Mouse (Mus musculus) heart, embryonic 13.5 days (tissue): Measurements from ENCODE around the gene Hdac10. TPM values are rescaled to one million over a fixed set of nuclear protein-coding genes. Genes with fewer than 3 reads are reported as not detected.

Experiments
- ATAC-seq: fragments of 200-750 bp; cut with Nextera tagmentation; 2 replicates; pipeline ENCODE4 v1.8.0; 2017; ENCODE audit warnings: moderate TSS enrichment; ENCODE audit not compliant: insufficient number of reproducible peaks, low FRiP score, low TSS enrichment; ENCODE audit errors: extremely low read depth
- H3K27ac ChIP-seq: fragments of 300-500 bp; sonication (generic); replicated peaks from 2 replicates; pipeline ENCODE4 v1.5.1; 2015; ENCODE audit warnings: moderate library complexity, mild to moderate bottlenecking, inconsistent platforms
- H3K27me3 ChIP-seq: fragments of 300-500 bp; sonication (generic); replicated peaks from 2 replicates; pipeline ENCODE4 v1.6.1; 2015; ENCODE audit warnings: mild to moderate bottlenecking, inconsistent platforms
- H3K36me3 ChIP-seq: fragments of 300-500 bp; sonication (generic); 2 replicates; pipeline ENCODE4 v1.6.1; 2015; ENCODE audit warnings: mild to moderate bottlenecking, inconsistent platforms
- H3K4me1 ChIP-seq: fragments of 300-500 bp; sonication (generic); 2 replicates; pipeline ENCODE4 v1.6.1; 2015; ENCODE audit warnings: inconsistent platforms
- H3K4me2 ChIP-seq: fragments of 300-500 bp; sonication (generic); 2 replicates; pipeline ENCODE4 v1.6.1; 2015; ENCODE audit warnings: inconsistent platforms, mild to moderate bottlenecking, moderate library complexity
- H3K4me3 ChIP-seq: fragments of 300-500 bp; sonication (generic); 2 replicates; pipeline ENCODE4 v1.5.1; 2015; ENCODE audit warnings: moderate library complexity, mild to moderate bottlenecking, inconsistent platforms
- H3K9ac ChIP-seq: fragments of 300-500 bp; sonication (generic); 2 replicates; pipeline ENCODE4 v1.6.1; 2015; ENCODE audit warnings: inconsistent platforms, mild to moderate bottlenecking, moderate library complexity
- H3K9me3 ChIP-seq: fragments of 300-500 bp; sonication (generic); 2 replicates; pipeline ENCODE4 v1.6.1; 2016; ENCODE audit warnings: inconsistent platforms
- WGBS: fragments of 180-500 bp; shearing (Covaris S2); methylation state at CpG from one replicate; pipeline ENCODE4 v1.1.7; 2015; ENCODE audit warnings: mixed read lengths; 5-methylcytosine and 5-hydroxymethylcytosine counted together
- polyA plus RNA-seq: library from polyadenylated mRNA; unstranded; fragments of >200 nt; fragmentation: Nextera tagmentation; extraction: Ambion mirVana; gene quantifications from 2 replicates; pipeline ENCODE4 v1.2.1, GENCODE M21; 2015

Hdac10 gene
- polyA plus RNA-seq, 1 experiment from 2014 or later = 15.0 TPM

GRCm38 (mm10) chr15:89122649-89123366 lies 5.7 kb downstream of the Hdac10 start, which contains the start of gene Tubgcp6:
Tubgcp6 (minus strand) TSS chr15:89123112.
- H3K4me3 ChIP-seq = peak within 1 kb of the TSS; percentile 84
- peak within 1 kb of the TSS; percentile 95 for H3K4me2 ChIP-seq
- peaks cover 42% of the 10 kb centered on the region for H3K36me3 ChIP-seq
- under 1% methylated on average over 47 of the region's 47 CpGs for WGBS
- H3K27me3 ChIP-seq = no peaks in the 10 kb centered on the region
- peak within 1 kb of the TSS; percentile 71 for H3K27ac ChIP-seq
- H3K4me1 ChIP-seq = peaks cover 47% of the 10 kb centered on the region
- no peaks in the 10 kb centered on the region for H3K9me3 ChIP-seq
- ATAC-seq = peak; percentile 85
- H3K9ac ChIP-seq = peak within 1 kb of the TSS; percentile 89

GRCm38 (mm10) chr15:89118007-89118406 lies 10.5 kb downstream of the Hdac10 start:
- Histone ChIP-seq H3K9me3 (no peaks in the 10 kb centered on the region), H3K9ac (no peak overlapping the region), H3K27ac (no peak overlapping the region), H3K27me3 (no peaks in the 10 kb centered on the region), H3K4me2 (no peak overlapping the region), H3K4me3 (no peak overlapping the region), H3K36me3 (peaks cover 70% of the 10 kb centered on the region), H3K4me1 (peaks cover 30% of the 10 kb centered on the region)
- no peak for ATAC-seq

GRCm38 (mm10) chr15:89110147-89110546 lies 18.4 kb downstream of the Hdac10 start:
- H3K9me3 ChIP-seq = no peaks in the 10 kb centered on the region
- no peaks in the 10 kb centered on the region for H3K4me1 ChIP-seq
- H3K27me3 ChIP-seq = no peaks in the 10 kb centered on the region
- H3K36me3 ChIP-seq = peaks cover 95% of the 10 kb centered on the region
- no peak overlapping the region for H3K27ac ChIP-seq
- H3K4me3 ChIP-seq = no peak overlapping the region
- no peak overlapping the region for H3K4me2 ChIP-seq
- ATAC-seq = no peak
- no peak overlapping the region for H3K9ac ChIP-seq
- 63% methylated on average over 9 of the region's 9 CpGs for WGBS

- H3K27ac ChIP-seq = no peak overlapping the region
- ATAC-seq = no peak
- no peak overlapping the region for H3K4me2 ChIP-seq
- H3K36me3 ChIP-seq = peaks cover 100% of the 10 kb centered on the region
- no peaks in the 10 kb centered on the region for H3K27me3 ChIP-seq
- WGBS = 91% methylated on average over 1 of the region's 1 CpGs
- no peak overlapping the region for H3K9ac ChIP-seq
- no peaks in the 10 kb centered on the region for H3K9me3 ChIP-seq
- H3K4me1 ChIP-seq = no peaks in the 10 kb centered on the region
- H3K4me3 ChIP-seq = no peak overlapping the region
These were observed 21.5 kb downstream of the Hdac10 start for GRCm38 (mm10) chr15:89106976-89107375.

- no peaks in the 10 kb centered on the region for H3K27me3 ChIP-seq
- no peak overlapping the region for H3K9ac ChIP-seq
- 87% methylated on average over 13 of the region's 13 CpGs for WGBS
- H3K9me3 ChIP-seq = no peaks in the 10 kb centered on the region
- H3K4me1 ChIP-seq = no peaks in the 10 kb centered on the region
- H3K27ac ChIP-seq = no peak overlapping the region
- ATAC-seq = no peak
- H3K36me3 ChIP-seq = peaks cover 100% of the 10 kb centered on the region
- no peak overlapping the region for H3K4me2 ChIP-seq
- H3K4me3 ChIP-seq = no peak overlapping the region
These were observed 22.4 kb downstream of the Hdac10 start for GRCm38 (mm10) chr15:89106073-89106472.

- Histone ChIP-seq H3K4me1 (no peaks in the 10 kb centered on the region), H3K36me3 (peaks cover 100% of the 10 kb centered on the region), H3K4me3 (no peak overlapping the region), H3K27ac (no peak overlapping the region), H3K9ac (no peak overlapping the region), H3K9me3 (no peaks in the 10 kb centered on the region), H3K27me3 (no peaks in the 10 kb centered on the region), H3K4me2 (no peak overlapping the region)
- 92% methylated on average over 8 of the region's 8 CpGs for WGBS
- ATAC-seq = no peak
These were observed 24.1 kb downstream of the Hdac10 start for GRCm38 (mm10) chr15:89104425-89104824.

GRCm38 (mm10) chr15:89103921-89104320 lies 24.6 kb downstream of the Hdac10 start:
- Histone ChIP-seq H3K4me1 (no peaks in the 10 kb centered on the region), H3K4me2 (no peak overlapping the region), H3K27ac (no peak overlapping the region), H3K9ac (no peak overlapping the region), H3K27me3 (no peaks in the 10 kb centered on the region), H3K36me3 (peaks cover 100% of the 10 kb centered on the region), H3K9me3 (no peaks in the 10 kb centered on the region), H3K4me3 (no peak overlapping the region)
- no peak for ATAC-seq
- 80% methylated on average over 10 of the region's 10 CpGs for WGBS

GRCm38 (mm10) chr15:89102646-89103045 lies 25.9 kb downstream of the Hdac10 start:
- H3K4me3 ChIP-seq = no peak overlapping the region
- no peak overlapping the region for H3K9ac ChIP-seq
- H3K36me3 ChIP-seq = peaks cover 100% of the 10 kb centered on the region
- no peak overlapping the region for H3K27ac ChIP-seq
- ATAC-seq = no peak
- H3K4me1 ChIP-seq = no peaks in the 10 kb centered on the region
- H3K9me3 ChIP-seq = no peaks in the 10 kb centered on the region
- H3K4me2 ChIP-seq = no peak overlapping the region
- 78% methylated on average over 5 of the region's 5 CpGs for WGBS
- no peaks in the 10 kb centered on the region for H3K27me3 ChIP-seq

- Histone ChIP-seq H3K27me3 (no peaks in the 10 kb centered on the region), H3K4me2 (no peak overlapping the region), H3K27ac (no peak overlapping the region), H3K4me3 (no peak overlapping the region), H3K9ac (no peak overlapping the region), H3K4me1 (no peaks in the 10 kb centered on the region), H3K9me3 (no peaks in the 10 kb centered on the region), H3K36me3 (peaks cover 100% of the 10 kb centered on the region)
- ATAC-seq = no peak
- 89% methylated on average over 12 of the region's 12 CpGs for WGBS
These were observed 27.7 kb downstream of the Hdac10 start for GRCm38 (mm10) chr15:89100823-89101222.

- no peak overlapping the region for H3K4me3 ChIP-seq
- 89% methylated on average over 7 of the region's 7 CpGs for WGBS
These were observed 29.9 kb downstream of the Hdac10 start for GRCm38 (mm10) chr15:89098616-89099015.

GRCm38 (mm10) chr15:89097450-89097849 lies 31.1 kb downstream of the Hdac10 start:
- H3K9me3 ChIP-seq = no peaks in the 10 kb centered on the region
- ATAC-seq = no peak
- H3K9ac ChIP-seq = no peak overlapping the region
- H3K27me3 ChIP-seq = no peaks in the 10 kb centered on the region
- H3K36me3 ChIP-seq = peaks cover 100% of the 10 kb centered on the region
- WGBS = 87% methylated on average over 5 of the region's 5 CpGs
- no peak overlapping the region for H3K4me3 ChIP-seq
- H3K4me1 ChIP-seq = no peaks in the 10 kb centered on the region
- H3K27ac ChIP-seq = no peak overlapping the region
- no peak overlapping the region for H3K4me2 ChIP-seq

More at GRCm38 (mm10) chr15:89098616-89099015, 29.9 kb downstream of the Hdac10 start:
- no peaks in the 10 kb centered on the region for H3K9me3 ChIP-seq
- no peak overlapping the region for H3K4me2 ChIP-seq
- H3K27ac ChIP-seq = no peak overlapping the region
- peaks cover 100% of the 10 kb centered on the region for H3K36me3 ChIP-seq
- no peak overlapping the region for H3K9ac ChIP-seq
- no peaks in the 10 kb centered on the region for H3K4me1 ChIP-seq
- no peaks in the 10 kb centered on the region for H3K27me3 ChIP-seq
- ATAC-seq = no peak

GRCm38 (mm10) chr15:89092181-89092580 lies 36.3 kb downstream of the Hdac10 start:
- Histone ChIP-seq H3K27ac (no peak overlapping the region), H3K27me3 (no peaks in the 10 kb centered on the region), H3K4me2 (no peak overlapping the region), H3K4me3 (no peak overlapping the region), H3K36me3 (peaks cover 49% of the 10 kb centered on the region), H3K4me1 (peaks cover 18% of the 10 kb centered on the region), H3K9me3 (no peaks in the 10 kb centered on the region), H3K9ac (no peak overlapping the region)
- ATAC-seq = no peak
- WGBS = 78% methylated on average over 5 of the region's 5 CpGs
